Mouse (Mus musculus) heart, postnatal 10 days (tissue): ENCODE measurements around the gene Fam180a. TPM values are rescaled to one million over a fixed set of nuclear protein-coding genes. Genes with fewer than 3 reads are reported as not detected.

Experiments used
- DNase-seq, 2 experiments: peaks; one replicate each; pipeline ENCODE4 v3.0.0; 2021
- intact Hi-C: fragments of 180-260 bp; cut with DNase I; formaldehyde crosslinking; loops from one replicate; pipeline ENCODE4 v1.15.1; 2025
- total RNA-seq, 2 experiments: library from RNA; stranded (reverse); gene quantifications; 2 replicates each; pipeline ENCODE4 v1.2.3; 2021

Gene Fam180a
- total RNA-seq, 2 experiments from 2014 or later = 0.74 to 1.3 TPM

- DNase-seq = no peak
- intact Hi-C loops = no loop called here
These were observed 6.1 kb downstream of the Fam180a start for GRCm38 (mm10) chr6:35319850-35320249.

DNA sequence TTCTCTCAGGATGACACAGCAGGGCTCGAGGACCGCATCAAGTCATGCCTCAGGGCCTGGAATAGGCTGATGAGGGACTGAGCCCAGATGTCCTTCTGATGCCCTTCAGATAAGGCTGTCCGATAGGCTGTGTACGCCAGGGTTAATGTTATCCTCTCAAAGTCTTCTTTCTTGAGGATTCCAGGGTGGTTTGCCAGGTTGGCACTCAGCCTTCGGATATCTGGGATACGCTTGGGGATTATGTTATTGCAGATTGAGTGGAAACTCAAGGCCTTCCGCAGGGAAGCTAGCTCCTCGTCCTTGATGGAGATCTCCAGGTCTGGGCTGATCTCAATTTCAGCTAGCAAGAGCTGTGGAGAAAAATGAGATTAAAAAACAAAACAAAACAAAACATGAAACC, 12.4 kb downstream of the Fam180a start:
- intact Hi-C loops = no loop called here
- no peak for DNase-seq

DNA sequence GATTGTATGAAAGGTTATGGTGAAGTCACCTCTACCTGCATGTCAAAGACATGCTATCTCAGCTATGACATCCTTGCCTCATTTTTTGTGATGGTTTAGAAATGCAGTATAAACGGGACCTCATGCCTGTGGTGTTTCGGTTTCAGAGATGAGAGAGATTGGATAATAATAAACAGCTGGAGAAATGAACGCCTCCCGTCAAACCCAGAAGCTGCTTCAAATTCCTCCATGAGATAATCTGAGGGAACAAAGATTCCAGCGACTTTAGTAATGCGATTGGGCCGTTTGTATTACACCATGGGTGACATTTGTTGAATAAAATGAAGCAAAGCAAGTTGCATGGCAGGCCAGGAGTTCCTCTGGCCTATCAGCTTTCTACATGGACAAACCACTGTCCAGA, 16.5 kb downstream of the Fam180a start:
- no peak for DNase-seq
- intact Hi-C loops = no loop called here

DNA sequence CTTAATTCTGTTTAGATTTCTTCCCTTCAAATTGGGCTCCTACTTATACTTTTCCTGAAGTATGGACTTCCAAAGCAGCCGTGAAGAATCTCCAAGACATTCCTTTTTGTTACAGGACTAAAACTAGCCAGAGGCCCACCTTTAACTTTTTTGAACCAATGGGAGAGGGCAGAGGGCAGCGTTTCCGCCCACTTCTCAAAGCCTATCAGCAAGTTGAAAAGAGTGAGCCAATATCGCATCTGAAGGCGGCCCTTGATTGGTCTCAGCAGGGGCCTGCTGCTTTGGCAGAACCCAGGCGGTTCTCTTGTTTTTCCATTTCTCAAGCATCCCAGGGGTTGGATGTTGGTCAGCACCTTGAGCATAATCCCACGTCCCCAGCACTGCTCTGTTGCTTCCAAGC, 17.9 kb downstream of the Fam180a start, which contains the start of gene Slc13a4:
Gene Slc13a4 (minus strand): TSS at position 95 of the 400 bp plus-strand sequence.
- intact Hi-C loops = no loop called here
- no peak for DNase-seq

DNA sequence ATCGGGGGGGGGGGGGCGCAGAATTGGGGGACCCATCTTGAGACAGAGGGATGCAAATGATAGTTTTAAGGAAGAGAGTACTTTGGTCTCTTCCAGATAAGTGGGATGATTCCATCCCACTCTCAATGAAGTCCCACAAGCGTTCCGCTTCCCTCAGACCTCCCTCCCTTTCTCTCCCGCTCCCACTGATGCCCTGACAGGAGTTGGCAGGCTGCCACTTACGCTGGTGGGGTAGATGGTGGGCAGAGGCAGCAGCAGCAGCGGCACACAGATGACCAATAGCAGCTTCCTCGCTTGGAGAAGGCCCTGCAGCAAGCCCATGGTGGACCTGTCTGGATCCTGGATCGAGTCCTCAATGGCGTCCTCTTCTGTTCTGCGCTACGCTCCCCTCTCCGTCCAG, 18.8 kb downstream of the Fam180a start:
- intact Hi-C loops = no loop called here
- DNase-seq = no peak

DNA sequence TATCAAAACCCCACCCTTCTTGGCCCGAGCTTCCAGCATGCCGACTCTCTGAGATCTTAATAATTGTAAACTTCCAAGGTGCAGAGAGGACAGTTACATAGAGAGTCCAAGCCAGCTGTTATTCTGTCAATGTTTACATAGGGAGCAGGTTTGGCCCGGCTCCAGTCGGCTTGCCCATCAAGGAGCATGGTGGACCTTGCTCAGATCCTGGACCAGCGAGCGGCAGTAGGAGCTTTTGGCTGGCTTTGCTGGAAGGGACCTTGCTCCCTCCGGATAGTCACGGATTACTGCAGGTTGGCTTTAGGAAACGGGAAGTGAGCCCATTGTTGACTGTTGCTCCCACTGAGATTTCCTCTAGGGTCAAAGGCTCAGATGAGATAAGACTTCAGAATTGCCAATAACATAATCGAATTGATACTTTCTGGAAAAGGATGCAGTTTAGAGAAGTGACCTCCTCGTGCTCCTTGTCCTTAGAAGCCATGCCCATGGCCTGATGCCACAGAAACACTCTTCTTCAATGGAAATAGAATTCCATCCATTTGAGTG, 22.5 kb downstream of the Fam180a start:
- no peak for DNase-seq
- intact Hi-C loops = no loop called here

GRCm38 (mm10) chr6:35302581-35302980, 23.4 kb downstream of the Fam180a start:
- intact Hi-C loops = no loop called here
- DNase-seq = no peak

DNA sequence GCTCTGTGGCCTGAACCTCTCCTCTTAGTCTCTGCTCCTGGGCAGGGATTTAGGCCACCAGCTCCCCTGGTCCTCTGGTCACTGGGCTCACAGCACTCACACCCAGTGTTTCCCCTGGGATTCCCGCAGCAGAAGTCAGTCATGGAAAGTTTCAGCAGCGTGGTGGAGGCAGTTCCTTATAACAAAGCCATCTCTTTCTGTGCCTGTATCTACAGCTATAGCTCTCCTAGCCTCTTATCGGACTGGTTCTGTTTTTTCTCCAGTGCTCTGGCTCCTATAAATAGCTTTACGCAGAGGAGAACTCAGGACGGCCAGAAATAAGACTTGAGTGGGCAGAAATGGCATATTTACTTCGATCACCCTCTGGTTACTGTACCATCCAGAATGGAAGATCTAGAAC, 27.6 kb downstream of the Fam180a start:
- intact Hi-C loops = no loop called here
- peak; percentile 35 to 41 for DNase-seq

DNA sequence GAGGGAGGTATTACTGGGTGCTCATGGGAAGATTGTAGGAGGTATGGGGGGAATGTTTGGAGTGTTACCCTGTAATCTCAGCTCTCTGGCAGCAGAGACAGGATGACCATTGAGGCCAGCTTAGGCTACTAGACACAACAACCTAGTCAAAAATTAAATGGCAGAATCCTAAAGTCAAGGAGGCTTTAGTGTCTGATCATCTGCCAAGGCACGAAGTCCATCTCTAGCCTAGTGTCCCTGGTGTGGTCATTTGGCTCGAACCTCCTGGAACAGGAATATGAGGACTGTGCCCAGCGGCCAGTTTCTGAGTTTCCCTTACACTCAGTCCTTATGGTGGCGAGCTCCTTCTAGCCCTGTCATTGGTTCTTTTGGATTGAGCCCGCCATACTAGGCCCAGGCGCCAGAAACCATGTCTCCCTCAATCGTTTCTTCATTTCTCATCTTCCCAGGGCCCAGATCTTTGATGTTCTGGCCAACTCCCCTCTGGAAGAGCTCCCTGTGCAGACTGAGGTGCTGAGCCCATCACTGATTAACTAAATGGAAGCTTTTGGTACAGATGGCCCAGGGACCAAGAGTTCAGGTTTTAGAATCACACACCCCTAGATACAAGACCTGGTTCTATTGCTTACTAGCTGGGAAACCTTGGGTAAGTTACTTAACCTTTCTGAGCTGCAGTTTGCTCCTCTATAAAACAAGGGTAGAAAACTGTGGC, 28.3 kb downstream of the Fam180a start:
- DNase-seq = peak; percentile 13 to 18
- intact Hi-C loops = loop anchor here (2.0 kb wide), 1 partner anchor 45 kb away; no protein-coding TSS in a partner anchor

GRCm38 (mm10) chr6:35297001-35297400, 28.9 kb downstream of the Fam180a start:
- DNase-seq = peak; percentile 85 to 89
- intact Hi-C loops = loop anchor here (2.0 kb wide), 1 partner anchor 44 kb away; no protein-coding TSS in a partner anchor

DNA sequence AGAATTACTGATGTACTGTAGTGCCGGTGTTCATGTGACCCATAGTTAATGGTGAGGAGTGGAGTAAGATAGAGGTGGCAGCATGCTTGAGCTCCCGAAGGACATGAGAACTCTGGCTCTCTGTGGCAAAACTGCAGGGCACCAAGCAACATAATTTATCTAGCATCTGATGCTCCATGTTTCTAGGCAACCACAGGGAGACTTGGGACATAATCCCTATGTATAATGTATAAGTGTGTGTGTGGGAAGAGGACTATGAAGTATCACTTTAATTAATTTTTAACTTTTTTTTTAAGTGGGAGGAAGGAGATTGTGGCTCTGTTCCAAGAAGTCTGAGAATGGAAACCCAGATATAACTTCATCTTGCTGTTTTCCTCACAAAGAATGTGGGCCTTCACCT, 31.0 kb downstream of the Fam180a start:
- intact Hi-C loops = no loop called here
- no peak for DNase-seq

DNA sequence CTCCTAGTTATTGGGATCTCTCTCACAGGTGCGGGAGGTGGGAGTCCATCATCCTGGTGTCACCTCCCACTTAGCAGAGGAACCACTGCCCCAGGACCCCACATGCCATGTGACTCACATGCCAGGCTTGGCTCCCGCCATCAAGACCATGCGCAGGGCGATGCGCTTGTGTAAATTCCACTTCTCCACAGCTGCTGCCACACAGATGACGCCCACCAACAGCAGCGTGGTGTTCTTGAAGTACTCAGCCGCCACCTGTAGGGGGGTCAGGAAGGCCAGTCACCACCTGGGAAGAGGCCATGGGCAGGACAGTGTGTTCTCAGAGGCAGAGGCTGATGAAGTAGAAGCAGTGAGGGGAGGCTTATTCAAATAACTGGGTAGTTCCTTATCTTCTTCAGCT, 36.3 kb downstream of the Fam180a start:
- no peak for DNase-seq
- intact Hi-C loops = no loop called here

DNA sequence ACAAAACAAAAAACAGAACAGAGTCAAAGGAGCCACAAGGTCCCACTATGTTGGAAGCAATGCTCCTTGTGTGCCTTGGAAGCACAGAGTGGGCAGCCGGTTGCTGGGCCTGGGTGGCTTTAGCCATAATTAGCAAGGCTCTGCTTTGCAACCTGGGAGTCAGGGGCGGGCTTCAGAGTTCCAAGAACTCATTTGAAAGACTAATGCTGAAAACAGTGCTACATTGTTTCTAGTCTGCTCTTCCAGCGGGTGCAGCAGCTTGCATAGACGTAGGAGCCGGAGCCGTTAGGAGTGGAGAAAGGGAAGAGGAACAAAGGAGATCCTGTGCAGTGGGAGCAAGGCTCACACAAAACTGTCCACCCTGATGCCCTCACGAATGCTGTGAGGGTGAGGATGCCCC, 37.0 kb downstream of the Fam180a start:
- intact Hi-C loops = no loop called here
- DNase-seq = no peak

- DNase-seq = peak; percentile 67 to 70
- intact Hi-C loops = no loop called here
These were observed 37.7 kb downstream of the Fam180a start for GRCm38 (mm10) chr6:35288114-35288761.

DNA sequence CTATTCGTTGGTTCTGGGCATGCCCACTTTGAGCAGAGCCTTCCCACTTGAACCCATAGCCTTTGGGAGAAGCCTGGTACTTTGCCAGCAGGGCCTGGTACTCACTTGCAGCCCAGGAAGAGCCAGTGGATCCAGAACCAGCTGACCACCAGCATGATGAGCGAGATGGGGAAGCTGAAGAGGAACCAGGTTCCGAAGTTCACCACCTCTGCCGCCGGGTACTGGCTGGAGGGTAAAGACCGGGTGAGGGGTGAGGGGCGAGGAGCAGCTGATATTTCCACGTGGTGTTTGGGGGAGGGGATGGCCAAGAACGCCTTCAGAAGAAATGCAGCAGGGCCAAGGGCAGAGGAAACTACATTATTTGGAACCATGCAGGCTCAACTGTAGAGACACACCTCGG, 46.6 kb downstream of the Fam180a start:
- DNase-seq = no peak
- intact Hi-C loops = no loop called here

DNA sequence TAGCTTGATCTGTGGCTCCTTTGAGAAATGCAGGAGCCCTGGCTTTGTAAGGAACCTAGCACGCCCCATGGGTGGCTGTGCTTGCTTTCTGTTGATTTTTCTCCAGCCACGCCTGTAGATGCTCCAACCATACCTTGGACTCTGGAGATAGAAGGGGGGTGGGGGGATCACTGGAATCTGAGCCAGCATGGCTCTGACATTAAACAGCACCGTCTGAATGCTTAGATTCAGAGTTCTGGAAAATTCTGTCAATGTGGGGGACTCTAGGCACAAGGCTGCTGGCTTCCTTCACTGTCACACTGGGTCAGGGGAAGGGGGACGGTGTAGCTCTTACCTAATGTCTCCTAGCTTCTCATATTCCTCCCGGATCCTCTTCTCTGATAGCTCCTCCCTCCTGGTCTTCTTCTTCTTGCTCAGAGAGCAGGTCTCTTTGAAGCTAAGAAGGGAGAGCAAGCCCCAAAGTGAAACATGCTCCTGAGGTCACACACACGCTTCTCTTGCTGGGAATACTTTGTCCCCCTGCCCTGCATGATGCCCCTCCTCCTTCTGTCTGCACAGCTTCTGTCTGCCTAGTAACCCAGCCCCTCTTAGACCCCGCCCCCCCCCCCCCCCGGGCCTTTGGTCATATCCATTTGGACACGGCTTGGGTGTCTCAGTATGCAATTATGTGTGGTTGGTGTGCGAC, 47.9 kb downstream of the Fam180a start:
- no peak for DNase-seq
- intact Hi-C loops = no loop called here

DNA sequence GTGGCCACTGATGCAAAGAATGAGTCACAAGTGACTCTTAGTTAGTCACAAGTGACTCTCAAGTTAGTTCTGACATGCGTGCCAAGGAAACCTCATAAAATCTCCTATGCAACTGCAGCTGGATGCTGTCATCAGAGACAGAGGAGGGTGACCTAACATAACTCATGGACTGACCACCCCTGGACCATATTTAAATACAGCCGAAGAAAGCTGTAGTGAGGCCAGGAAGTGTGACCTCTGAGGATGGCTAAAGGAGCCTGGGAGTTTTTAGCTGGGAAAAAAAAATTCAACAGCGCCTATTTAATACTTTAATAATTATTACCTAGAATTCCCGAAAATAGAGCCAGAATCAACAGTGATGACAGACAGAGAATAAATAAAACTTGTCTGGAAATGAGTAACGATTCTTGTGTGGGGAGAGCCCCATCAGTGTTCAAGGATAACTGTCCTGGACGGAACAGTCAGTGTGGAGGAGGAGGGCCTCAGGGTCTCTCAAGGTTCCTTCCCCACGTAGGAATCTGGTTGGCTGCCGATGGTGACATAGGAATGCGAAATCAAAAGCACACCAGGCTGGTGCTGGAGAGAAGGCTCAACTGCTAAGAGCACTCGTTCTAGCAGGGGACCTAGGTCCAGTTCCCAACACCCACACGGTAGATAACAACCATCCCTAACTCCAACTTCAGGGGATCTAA, 52.4 kb downstream of the Fam180a start:
- peak; percentile 40 to 46 for DNase-seq
- intact Hi-C loops = no loop called here

- intact Hi-C loops = no loop called here
- DNase-seq = no peak
These were observed 53.8 kb downstream of the Fam180a start for GRCm38 (mm10) chr6:35271868-35272765.

DNA sequence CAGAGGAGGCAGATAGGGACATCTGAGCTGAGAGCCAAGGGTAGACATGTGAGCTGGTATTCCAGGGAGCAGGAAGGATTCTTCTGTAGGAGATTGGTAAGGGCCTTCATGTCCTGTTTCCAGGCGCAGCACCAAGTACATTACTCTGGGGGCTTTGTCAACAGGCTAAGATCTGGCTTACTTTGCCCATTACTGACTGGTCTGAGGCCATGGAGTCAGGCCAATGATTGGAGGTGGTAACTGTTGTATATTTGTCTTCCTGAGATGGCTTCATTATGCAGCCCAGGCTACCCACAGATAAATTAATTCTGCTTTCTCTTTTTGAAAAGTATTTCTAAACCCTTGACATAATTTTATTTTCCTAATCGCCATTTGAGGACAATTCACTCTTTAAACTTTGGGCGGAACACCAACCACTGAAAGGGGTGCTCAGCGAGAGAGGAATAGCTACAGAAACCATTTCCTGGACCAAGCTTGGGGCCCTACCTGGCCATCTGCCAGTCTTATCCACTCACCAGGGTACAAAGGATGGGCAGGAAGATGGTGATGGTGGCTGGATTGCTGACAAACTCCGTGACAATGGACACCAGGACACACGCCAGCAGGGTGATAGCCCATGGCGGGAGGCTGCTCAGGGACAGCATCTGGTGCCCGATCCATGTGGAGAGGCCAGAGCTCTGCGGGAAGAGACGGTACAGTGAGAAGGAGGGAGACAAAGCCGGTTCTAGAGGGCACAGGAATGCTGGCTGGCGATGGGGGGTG, 54.7 kb downstream of the Fam180a start:
- intact Hi-C loops = no loop called here

More for the DNA sequence above, 54.7 kb downstream of the Fam180a start:
- no peak for DNase-seq
